Mouse (Mus musculus) forebrain, embryonic 11.5 days (tissue): Measurements from ENCODE around the gene Gm42906. TPM values are rescaled to one million over a fixed set of nuclear protein-coding genes. Genes with fewer than 3 reads are reported as not detected.
A peak's percentile ranks its signal among the peaks of the same experiment; 100 is the strongest.

Source experiments
- ATAC-seq: fragments of 200-750 bp; cut with Nextera tagmentation; replicated peaks from 2 replicates; pipeline ENCODE4 v1.8.0; 2017; ENCODE audit warnings: moderate TSS enrichment; ENCODE audit not compliant: low FRiP score
- DNase-seq: peaks from one replicate; pipeline ENCODE4 v3.0.0-alpha.2; 2017; ENCODE audit warnings: low spot score
- H3K27ac ChIP-seq: fragments of 300-500 bp; sonication (generic); 2 replicates; pipeline ENCODE4 v1.5.1; 2014; ENCODE audit warnings: low read depth, low read length
- H3K27me3 ChIP-seq: fragments of 300-500 bp; sonication (generic); 2 replicates; pipeline ENCODE4 v1.6.1; 2014; ENCODE audit warnings: mild to moderate bottlenecking, low read length, mixed read lengths; ENCODE audit not compliant: control insufficient read depth, insufficient read depth
- H3K36me3 ChIP-seq: fragments of 300-500 bp; sonication (generic); 2 replicates; pipeline ENCODE4 v1.6.1; 2014; ENCODE audit warnings: mild to moderate bottlenecking, low read length, moderate library complexity, mixed read lengths; ENCODE audit not compliant: control insufficient read depth, insufficient read depth
- H3K4me1 ChIP-seq: fragments of 300-500 bp; sonication (generic); replicated peaks from 2 replicates; pipeline ENCODE4 v1.6.1; 2014; ENCODE audit warnings: low read length, mixed read lengths; ENCODE audit not compliant: control insufficient read depth, insufficient read depth
- H3K4me2 ChIP-seq: fragments of 300-500 bp; sonication (generic); 2 replicates; pipeline ENCODE4 v1.6.1; 2014; ENCODE audit warnings: low read depth, mild to moderate bottlenecking, low read length, moderate library complexity, mixed read lengths; ENCODE audit not compliant: severe bottlenecking
- H3K4me3 ChIP-seq: fragments of 300-500 bp; sonication (generic); 2 replicates; pipeline ENCODE4 v1.5.1; 2014; ENCODE audit warnings: low read depth, low read length
- H3K9ac ChIP-seq: fragments of 300-500 bp; sonication (generic); 2 replicates; pipeline ENCODE4 v1.6.1; 2014; ENCODE audit warnings: low read length
- H3K9me3 ChIP-seq: fragments of 300-500 bp; sonication (generic); 2 replicates; pipeline ENCODE4 v1.6.1; 2016; ENCODE audit warnings: low read length, mixed read lengths; ENCODE audit not compliant: control insufficient read depth
- WGBS: fragments of 180-500 bp; shearing (Covaris S2); extraction: QIAGEN DNeasy Blood & Tissue Kit; methylation state at CpG from one replicate; pipeline ENCODE4 v1.1.7; 2014; 5-methylcytosine and 5-hydroxymethylcytosine counted together
- polyA plus RNA-seq: library from polyadenylated mRNA; unstranded; fragments of >200 nt; fragmentation: Nextera tagmentation; extraction: Ambion mirVana; gene quantifications from 2 replicates; pipeline ENCODE4 v1.2.1, GENCODE M21; 2014

The Gm42906 gene
- polyA plus RNA-seq, 1 experiment from 2014 or later = not detected

GRCm38 (mm10) chr5:151020031-151020820, 407.7 kb downstream of the Gm42906 start:
- no peak for ATAC-seq

GRCm38 (mm10) chr5:151018959-151019358, 409.0 kb downstream of the Gm42906 start:
- Histone ChIP-seq H3K9me3 (no peaks in the 10 kb centered on the region), H3K36me3 (no peaks in the 10 kb centered on the region), H3K27me3 (no peaks in the 10 kb centered on the region), H3K27ac (no peak overlapping the region), H3K4me3 (no peak overlapping the region), H3K9ac (no peak overlapping the region), H3K4me1 (peaks cover 6% of the 10 kb centered on the region), H3K4me2 (no peak overlapping the region)
- ATAC-seq = no peak
- DNase-seq = peak; percentile 10
- 83% methylated on average over 5 of the region's 5 CpGs for WGBS

More at GRCm38 (mm10) chr5:151020031-151020820, 407.7 kb downstream of the Gm42906 start:
- H3K4me2 ChIP-seq = no peak overlapping the region
- H3K4me3 ChIP-seq = no peak overlapping the region
- no peaks in the 10 kb centered on the region for H3K36me3 ChIP-seq
- no peak overlapping the region for H3K27ac ChIP-seq
- H3K4me1 ChIP-seq = peaks cover 6% of the 10 kb centered on the region
- H3K9me3 ChIP-seq = no peaks in the 10 kb centered on the region
- H3K9ac ChIP-seq = no peak overlapping the region
- 79% methylated on average over 13 of the region's 13 CpGs for WGBS
- peak; percentile 47 for DNase-seq
- no peaks in the 10 kb centered on the region for H3K27me3 ChIP-seq

GRCm38 (mm10) chr5:151018450-151018849, 409.5 kb downstream of the Gm42906 start:
- H3K27ac ChIP-seq = no peak overlapping the region
- ATAC-seq = no peak
- H3K4me2 ChIP-seq = no peak overlapping the region
- H3K36me3 ChIP-seq = no peaks in the 10 kb centered on the region
- no peaks in the 10 kb centered on the region for H3K27me3 ChIP-seq
- 79% methylated on average over 5 of the region's 5 CpGs for WGBS
- H3K4me1 ChIP-seq = peaks cover 3% of the 10 kb centered on the region
- H3K9me3 ChIP-seq = no peaks in the 10 kb centered on the region
- no peak overlapping the region for H3K9ac ChIP-seq
- H3K4me3 ChIP-seq = no peak overlapping the region
- DNase-seq = peak; percentile 25

Other genes with a start within 250 kb of the Gm42906 start
- gene Stard13, start 194.3 kb downstream of the Gm42906 start, polyA plus RNA-seq = 2.7 and 3.4 TPM in 2 replicates
- 0.11 and 0.25 TPM in 2 replicates for gene Vmn2r18, start 177.9 kb upstream of the Gm42906 start, polyA plus RNA-seq
- 152 and 157 TPM in 2 replicates for gene Rfc3, start 223.1 kb upstream of the Gm42906 start, polyA plus RNA-seq